Mouse (Mus musculus) left cerebral cortex, postnatal 10 days (tissue): ENCODE data around the gene Mgat5. TPM values are rescaled to one million over a fixed set of nuclear protein-coding genes. Genes with fewer than 3 reads are reported as not detected.

Experiments
- DNase-seq, 2 experiments: peaks; one replicate each; pipeline ENCODE4 v3.0.0; 2021 to 2022; ENCODE audit warnings: low spot score in 2 of 2, mixed read lengths in 1 of 2; ENCODE audit errors: extremely low spot score in 1 of 2
- intact Hi-C: fragments of 180-260 bp; cut with DNase I; formaldehyde crosslinking; loops from one replicate; pipeline ENCODE4 v1.15.1; 2025
- total RNA-seq, 2 experiments: library from RNA; stranded (reverse); gene quantifications; 2 replicates each; pipeline ENCODE4 v1.2.3; 2021

The Mgat5 gene
- total RNA-seq, 2 experiments from 2014 or later = 76.8 to 77.1 TPM

- DNase-seq = no peak
Observed at GRCm38 (mm10) chr1:127354152-127354551, 149.3 kb downstream of the Mgat5 start.

GRCm38 (mm10) chr1:127355034-127355433 lies 150.2 kb downstream of the Mgat5 start:
- intact Hi-C loops = no loop called here
- DNase-seq = no peak

More at GRCm38 (mm10) chr1:127354152-127354551, 149.3 kb downstream of the Mgat5 start:
- intact Hi-C loops = no loop called here

GRCm38 (mm10) chr1:127363638-127364037 lies 158.8 kb downstream of the Mgat5 start:
- DNase-seq = no peak

GRCm38 (mm10) chr1:127365706-127366105 lies 160.9 kb downstream of the Mgat5 start:
- DNase-seq = no peak
- intact Hi-C loops = no loop called here

More at GRCm38 (mm10) chr1:127363638-127364037, 158.8 kb downstream of the Mgat5 start:
- intact Hi-C loops = no loop called here

GRCm38 (mm10) chr1:127366111-127366510 lies 161.3 kb downstream of the Mgat5 start:
- intact Hi-C loops = no loop called here
- DNase-seq = no peak

- intact Hi-C loops = no loop called here
- no peak for DNase-seq
Observed at GRCm38 (mm10) chr1:127368513-127368912, 163.7 kb downstream of the Mgat5 start.

GRCm38 (mm10) chr1:127369538-127369937 lies 164.7 kb downstream of the Mgat5 start:
- DNase-seq = no peak
- intact Hi-C loops = no loop called here

GRCm38 (mm10) chr1:127372096-127372495 lies 167.3 kb downstream of the Mgat5 start:
- intact Hi-C loops = no loop called here
- DNase-seq = no peak

- intact Hi-C loops = no loop called here
- no peak for DNase-seq
Observed at GRCm38 (mm10) chr1:127373559-127373958, 168.7 kb downstream of the Mgat5 start.

GRCm38 (mm10) chr1:127374157-127374556 lies 169.3 kb downstream of the Mgat5 start:
- no peak for DNase-seq
- intact Hi-C loops = no loop called here

GRCm38 (mm10) chr1:127380140-127380539 lies 175.3 kb downstream of the Mgat5 start:
- intact Hi-C loops = no loop called here
- no peak for DNase-seq

- intact Hi-C loops = no loop called here
- DNase-seq = no peak
Observed at GRCm38 (mm10) chr1:127380749-127381501, 176.1 kb downstream of the Mgat5 start.

- no peak for DNase-seq
- intact Hi-C loops = no loop called here
Observed at GRCm38 (mm10) chr1:127383071-127383470, 178.3 kb downstream of the Mgat5 start.

GRCm38 (mm10) chr1:127387226-127387625 lies 182.4 kb downstream of the Mgat5 start:
- intact Hi-C loops = no loop called here
- no peak for DNase-seq

GRCm38 (mm10) chr1:127387661-127388060 lies 182.8 kb downstream of the Mgat5 start:
- intact Hi-C loops = no loop called here
- no peak for DNase-seq

- intact Hi-C loops = no loop called here
- no peak for DNase-seq
Observed at GRCm38 (mm10) chr1:127394716-127395115, 189.9 kb downstream of the Mgat5 start.

- DNase-seq = no peak
- intact Hi-C loops = no loop called here
Observed at GRCm38 (mm10) chr1:127395724-127396123, 190.9 kb downstream of the Mgat5 start.

GRCm38 (mm10) chr1:127396569-127397349 lies 191.9 kb downstream of the Mgat5 start:
- DNase-seq = no peak
- intact Hi-C loops = no loop called here

- intact Hi-C loops = no loop called here
- no peak for DNase-seq
Observed at GRCm38 (mm10) chr1:127397396-127397795, 192.6 kb downstream of the Mgat5 start.

- intact Hi-C loops = no loop called here
- DNase-seq = no peak
Observed at GRCm38 (mm10) chr1:127398186-127398585, 193.4 kb downstream of the Mgat5 start.
